Mouse (Mus musculus) stomach, postnatal 0 days (tissue): ENCODE results near the gene Naa38.

ENCODE experiments used
- CTCF ChIP-seq: IDR thresholded peaks from 2 replicates; pipeline ENCODE4 v1.5.1; 2016; ENCODE audit warnings: antibody characterized with exemption, low read depth, mild to moderate bottlenecking, moderate library complexity
- EP300 ChIP-seq: optimal IDR thresholded peaks from 2 replicates; pipeline ENCODE3; 2016; ENCODE audit warnings: antibody characterized with exemption

GRCm38 (mm10) chr11:69373223-69373965, 21.9 kb upstream of the Naa38 start:
- TF ChIP-seq CTCF (no peak), EP300 (no peak)
